Mouse (Mus musculus) retina, postnatal 7 days (tissue): ENCODE data around the gene 6030468B19Rik.
"Not testable (repeated sequence)": the region's sequence is repeated elsewhere in the genome, so short reads cannot be mapped to it uniquely, and the experiment has no call there.

Source experiments
- DNase-seq: peaks from one replicate; pipeline ENCODE4 v3.0.0-alpha.2; 2012; ENCODE audit warnings: low read depth, low spot score

Gene 6030468B19Rik

GRCm38 (mm10) chr11:117801650-117802049 lies 4.2 kb downstream of the 6030468B19Rik start:
- no peak for DNase-seq

- no peak for DNase-seq
Observed at GRCm38 (mm10) chr11:117803166-117803688, 5.8 kb downstream of the 6030468B19Rik start.

DNA sequence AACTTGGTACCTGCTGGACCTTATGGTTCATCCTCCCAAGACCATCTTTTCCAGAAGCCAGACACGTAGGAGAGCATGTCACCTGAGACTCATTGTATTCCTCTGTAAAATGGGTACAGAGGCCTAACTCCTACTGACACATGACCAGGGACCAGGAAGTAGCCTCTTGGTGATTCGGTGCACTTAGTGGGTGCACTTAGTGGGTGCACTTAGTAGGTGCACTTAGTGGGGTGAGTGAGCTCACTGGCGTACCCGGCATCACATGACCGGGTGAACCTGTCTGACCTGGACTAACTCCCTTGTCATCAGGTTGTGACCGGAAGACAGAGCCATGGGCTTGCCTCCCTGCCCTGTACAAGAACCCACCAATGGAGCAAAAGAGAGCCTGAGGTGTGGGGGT lies 9.3 kb downstream of the 6030468B19Rik start:
- DNase-seq = no peak

GRCm38 (mm10) chr11:117809407-117810311 lies 12.2 kb downstream of the 6030468B19Rik start, which contains the start of the genes Gm20708 and Syngr2:
Gene Gm20708, plus strand, starts transcription at chr11:117809668.
Gene Syngr2, plus strand, starts transcription at chr11:117809668.
- no peak for DNase-seq

DNA sequence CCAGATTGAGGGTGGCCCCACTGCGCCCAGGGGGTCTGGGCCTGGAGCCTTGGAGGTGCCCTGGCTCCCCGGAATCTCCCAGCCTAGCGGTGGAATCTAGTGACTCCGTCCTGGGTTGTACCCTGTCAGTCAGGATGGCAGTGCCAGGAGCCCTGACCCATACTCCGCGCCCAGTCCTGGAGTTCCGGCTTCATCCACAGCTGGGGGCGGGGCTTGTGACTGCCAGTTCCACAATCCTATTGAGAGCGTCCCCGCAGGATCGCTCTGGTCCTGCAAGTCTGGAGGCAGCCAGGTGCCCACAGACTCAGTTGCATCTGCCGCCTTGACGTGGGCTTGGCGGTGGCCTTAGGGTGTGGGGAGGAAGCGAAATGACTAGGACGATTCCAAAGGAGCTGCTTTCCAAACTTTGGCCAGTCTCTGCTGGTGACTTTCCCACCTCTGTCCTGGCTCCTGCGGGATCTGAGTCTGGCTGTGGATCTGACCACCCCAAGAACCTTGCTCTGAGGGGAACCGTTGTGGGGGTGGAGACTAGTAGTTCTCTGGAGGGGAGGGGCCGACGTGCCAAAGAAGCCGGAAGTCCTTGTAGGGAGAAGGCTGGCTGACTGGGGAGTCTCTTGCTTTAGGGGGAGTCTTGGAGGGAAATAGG lies 13.1 kb downstream of the 6030468B19Rik start:
- peak; percentile 65 for DNase-seq

- no peak for DNase-seq
Observed at GRCm38 (mm10) chr11:117813867-117814266, 16.4 kb downstream of the 6030468B19Rik start.

- DNase-seq = no peak
Observed at GRCm38 (mm10) chr11:117814704-117815366, 17.4 kb downstream of the 6030468B19Rik start.

- DNase-seq = not testable (repeated sequence)
Observed at GRCm38 (mm10) chr11:117815850-117816249, 18.4 kb downstream of the 6030468B19Rik start.

DNA sequence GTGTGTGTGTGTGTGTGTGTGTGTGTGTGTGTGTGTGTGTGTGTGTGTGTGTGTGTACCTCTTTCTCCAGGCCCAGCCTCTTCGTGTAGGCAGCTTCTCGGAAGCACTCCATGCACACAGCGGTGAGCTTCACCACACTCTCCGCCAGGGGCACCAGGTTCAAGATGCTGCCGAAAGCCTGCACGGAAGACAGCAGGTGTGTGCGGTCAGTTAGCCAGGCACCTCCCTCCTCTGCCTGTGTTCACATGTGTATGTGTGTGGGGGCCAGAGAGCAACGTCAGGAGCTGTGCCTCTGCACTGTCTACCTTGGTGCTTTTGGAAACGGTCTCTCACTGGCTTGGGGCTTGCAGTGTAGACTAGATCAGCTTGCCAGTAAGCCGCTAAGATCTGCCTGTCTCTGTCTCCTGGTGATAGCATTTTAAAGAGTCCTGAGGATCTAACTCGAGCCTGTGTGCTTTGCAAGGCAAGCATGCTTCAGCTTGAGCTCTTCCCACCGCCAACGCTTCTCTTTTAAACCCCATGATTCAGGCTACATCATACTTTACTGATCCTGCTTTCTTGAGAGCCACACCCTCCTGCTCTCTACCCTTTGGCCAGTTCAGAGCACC lies 19.0 kb downstream of the 6030468B19Rik start:
- no peak for DNase-seq

DNA sequence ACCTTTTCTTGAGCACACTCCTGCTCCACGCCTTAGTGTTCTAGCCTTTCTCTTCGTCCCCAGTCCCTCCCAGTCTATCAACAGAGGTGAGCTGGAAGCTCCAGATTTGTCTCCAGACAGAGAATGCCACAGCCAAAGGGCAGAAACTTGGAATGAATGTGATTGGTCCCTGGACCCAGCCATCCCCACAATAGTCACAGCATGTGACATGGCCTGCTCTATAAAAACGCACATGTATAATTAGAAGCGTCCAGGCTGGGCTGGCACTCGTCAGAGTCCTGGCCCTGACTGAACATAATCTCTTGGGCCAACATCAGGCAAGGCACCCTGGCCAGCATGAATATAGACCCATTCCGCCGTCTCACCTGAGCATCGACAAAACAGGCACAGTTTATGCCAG lies 21.6 kb downstream of the 6030468B19Rik start:
- DNase-seq = no peak

GRCm38 (mm10) chr11:117820173-117820572 lies 22.7 kb downstream of the 6030468B19Rik start:
- DNase-seq = no peak

DNA sequence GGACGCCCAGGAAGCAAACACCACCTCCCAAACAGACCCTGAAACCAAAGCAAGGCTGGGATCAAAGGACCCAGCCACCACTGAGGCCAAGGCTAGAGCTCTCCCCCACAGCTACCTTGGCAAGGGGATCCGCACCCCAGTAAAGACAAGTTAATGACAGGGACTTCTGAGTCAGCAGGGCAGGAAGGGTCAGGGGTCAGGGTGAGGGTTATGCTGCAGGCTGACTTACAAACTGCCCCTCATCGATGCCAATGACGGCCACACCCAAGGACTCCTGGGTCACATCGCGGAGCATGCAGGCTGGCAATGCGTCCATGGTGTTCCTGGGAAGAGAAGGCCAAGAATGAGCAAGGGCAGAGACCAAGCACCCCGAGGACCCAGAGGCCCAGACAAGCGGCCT lies 24.4 kb downstream of the 6030468B19Rik start:
- DNase-seq = no peak

DNA sequence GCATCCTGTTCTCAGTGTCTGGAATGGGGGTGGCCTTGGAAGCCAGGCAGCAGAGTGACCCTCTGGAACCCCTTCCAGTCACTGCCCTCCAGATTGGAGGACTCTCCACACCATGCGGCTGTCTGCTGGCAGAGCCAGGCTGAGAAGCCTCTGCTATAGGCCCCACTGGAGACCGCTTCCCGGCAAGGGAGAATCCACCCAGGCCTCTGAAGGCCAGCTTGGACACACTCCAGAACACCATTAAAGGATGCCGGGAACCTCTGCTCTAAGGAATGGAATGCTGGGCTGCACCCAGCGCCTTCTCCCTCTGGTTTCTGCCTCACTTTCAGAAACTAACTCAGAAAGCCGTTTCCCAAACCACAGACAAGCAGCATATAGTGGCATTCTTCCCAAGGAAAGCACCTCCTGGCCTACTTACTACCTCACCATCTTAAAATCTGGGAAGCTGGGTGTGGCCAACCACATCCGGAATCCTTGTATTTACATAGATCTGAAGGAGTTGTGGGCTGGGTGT lies 25.3 kb downstream of the 6030468B19Rik start:
- DNase-seq = no peak

DNA sequence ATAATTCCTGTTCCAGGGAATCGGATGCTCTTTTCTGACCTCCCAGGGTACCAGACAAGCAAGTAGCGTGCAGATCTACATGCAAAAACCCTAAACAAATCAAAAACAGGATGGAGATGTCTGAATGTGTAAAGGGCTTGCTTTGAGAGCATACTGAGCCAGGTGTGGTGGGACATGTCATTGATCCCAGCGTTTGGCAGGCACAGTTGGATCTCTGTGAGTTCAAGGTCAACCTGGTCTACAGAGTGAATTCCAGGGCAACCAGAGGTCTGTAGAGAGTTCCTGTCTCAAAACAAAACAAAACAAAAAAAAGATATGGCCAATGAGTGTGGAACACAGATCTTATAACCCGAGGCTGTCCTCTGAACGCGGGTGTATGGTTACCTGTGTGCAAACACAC lies 26.0 kb downstream of the 6030468B19Rik start:
- DNase-seq = no peak

GRCm38 (mm10) chr11:117824060-117824969 lies 26.9 kb downstream of the 6030468B19Rik start:
- peak; percentile 62 for DNase-seq

DNA sequence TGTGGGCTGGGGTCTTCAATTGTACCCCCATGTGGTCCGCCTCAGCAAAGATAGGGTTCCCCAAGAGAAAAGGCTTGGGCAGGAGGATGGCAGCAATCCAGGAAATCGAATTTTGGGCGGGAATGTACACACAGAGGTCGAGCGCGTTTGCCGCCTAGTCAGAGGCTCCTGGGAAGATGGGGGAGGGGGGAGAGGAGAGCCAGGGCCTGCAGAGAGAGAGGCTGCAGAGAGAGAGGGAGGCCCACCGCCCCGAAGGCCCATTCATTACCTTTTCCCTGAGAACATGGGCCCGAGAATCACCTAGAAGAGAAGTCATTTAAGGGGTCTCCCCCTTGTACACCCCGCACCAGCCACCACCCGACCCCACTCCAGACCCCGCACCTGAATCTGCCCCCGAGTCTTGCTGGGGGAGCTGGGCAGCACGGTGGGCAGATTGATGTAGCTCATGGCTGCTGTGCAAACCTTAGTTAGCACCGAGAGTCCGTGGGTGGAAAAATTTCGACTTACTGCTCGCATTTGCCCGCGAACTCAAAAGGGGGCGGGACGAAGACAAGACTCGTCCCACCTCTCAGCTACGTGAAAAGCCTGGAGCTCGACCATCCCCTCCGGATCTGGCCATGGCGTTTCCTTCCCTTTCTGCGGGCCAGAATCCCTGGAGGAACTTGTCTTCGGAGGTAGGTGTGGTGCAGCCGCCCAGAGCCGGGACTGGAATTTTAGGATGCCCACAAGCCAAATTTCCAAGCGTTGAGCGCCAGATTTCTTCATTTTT lies 28.1 kb downstream of the 6030468B19Rik start, which contains the start of the genes Afmid and Tk1:
TSS of gene Afmid (plus strand) at position 592 of the 769 bp plus-strand sequence.
TSS of gene Tk1 (minus strand) at position 760 of the 769 bp plus-strand sequence.
- no peak for DNase-seq

DNA sequence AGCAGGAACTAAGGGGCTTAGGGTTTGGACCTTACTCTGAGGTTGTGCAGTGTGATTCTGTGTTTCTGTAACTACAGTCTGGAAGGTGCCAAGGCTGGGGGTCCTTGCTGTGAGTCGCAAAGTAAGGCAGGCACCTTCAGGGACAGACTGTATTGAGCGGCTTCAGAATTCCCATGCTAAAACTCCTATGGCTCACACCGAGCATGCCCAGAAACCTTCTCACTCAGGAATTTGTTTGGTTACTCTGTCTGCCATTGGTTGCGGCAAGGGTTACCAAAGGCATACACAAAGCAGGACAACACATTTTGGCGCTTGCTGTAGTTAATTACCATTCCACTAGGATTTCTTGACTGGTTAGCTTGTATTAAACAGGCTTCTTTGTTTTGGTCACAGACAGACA lies 28.7 kb downstream of the 6030468B19Rik start:
- no peak for DNase-seq

DNA sequence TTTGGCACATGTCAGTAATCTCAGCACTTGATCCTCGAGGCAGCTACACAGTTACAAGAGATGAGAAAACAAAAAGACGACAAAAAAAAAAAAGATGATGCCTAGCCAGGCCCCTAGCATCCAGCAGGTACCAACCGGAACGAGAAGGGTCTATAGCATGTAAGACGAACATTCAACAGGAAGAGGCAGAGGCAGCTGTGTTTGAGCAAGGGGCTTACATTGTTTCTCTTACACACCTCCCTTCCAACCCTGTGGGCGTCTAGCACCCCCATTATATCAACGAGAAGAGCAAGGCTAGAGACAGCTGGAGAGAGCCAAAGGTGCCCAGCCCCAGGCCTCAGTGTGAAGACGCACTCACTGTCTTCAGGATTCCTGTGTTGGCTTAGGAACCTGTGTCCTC lies 29.5 kb downstream of the 6030468B19Rik start:
- no peak for DNase-seq

- DNase-seq = no peak
Observed at GRCm38 (mm10) chr11:117827386-117827785, 29.9 kb downstream of the 6030468B19Rik start.
